Mouse (Mus musculus): ENCODE measurements around the gene Ptprk. TPM values are rescaled to one million over a fixed set of nuclear protein-coding genes. Genes with fewer than 3 reads are reported as not detected.

Ptprk gene
- polyA plus RNA-seq, 2 experiments, result 3.0 to 3.3 TPM

DNA sequence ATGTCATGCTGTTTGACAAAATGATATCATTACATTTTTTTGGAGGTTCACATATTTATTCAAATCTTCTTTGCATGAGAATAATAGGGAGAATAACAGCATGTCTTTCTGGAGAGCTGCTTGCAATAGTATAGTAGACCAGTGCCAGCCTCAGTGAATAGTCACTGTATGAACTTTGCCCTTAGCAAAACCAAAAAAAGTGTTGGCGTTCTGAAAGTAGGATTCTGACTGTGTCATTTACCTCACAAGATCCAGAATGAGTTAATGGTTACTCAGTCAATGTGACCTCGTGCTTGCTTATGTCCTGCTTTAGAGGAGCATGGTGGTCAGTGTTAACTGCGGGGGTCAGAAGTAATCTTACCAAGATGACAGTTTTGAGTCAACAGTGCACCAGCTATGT is 187.5 kb downstream of the Ptprk start:
- no peaks in the 10 kb centered on the region for H3K27me3 ChIP-seq (ENCODE audit: control insufficient read depth, insufficient read depth, low read length)
- TF ChIP-seq CTCF (IDR thresholded peaks at IDR 0.05; ENCODE audit: low read depth) (no peak), EP300 (IDR thresholded peaks at IDR 0.05; ENCODE audit: low read depth) (no peak)
- 0 out of 4 replicates have a peak, but pooled peaks cover 0 to 2% of the 10 kb centered on the region in 2 experiments for H3K4me1 ChIP-seq (replicated peaks; ENCODE audit: control insufficient read depth in 2 of 2, insufficient read depth in 2 of 2, low read length in 1 of 2)
- ATAC-seq (ENCODE audit: insufficient read depth), result no peak
- H3K9ac ChIP-seq (replicated peaks), result no peak overlapping the region
- H3K4me2 ChIP-seq (ENCODE audit: low read depth), result no peak overlapping the region
- WGBS (ENCODE audit: insufficient replicate concordance), result 56% methylated on average over 3 of the region's 3 CpGs
- H3K4me3 ChIP-seq (ENCODE audit: insufficient read depth in 1 of 2, low read depth in 2 of 2, low read length in 2 of 2), result no peak overlapping the region
- H3K27ac ChIP-seq, result no peak overlapping the region
- no peaks in the 10 kb centered on the region for H3K36me3 ChIP-seq (replicated peaks; ENCODE audit: control insufficient read depth, insufficient read depth, low read depth)
- DNase-seq (ENCODE audit: low read depth in 3 of 3, low spot score in 3 of 3), result peak in 1 of 3 experiments; percentile 4
- H3K9me3 ChIP-seq (ENCODE audit: control insufficient read depth, low read length), result no peaks in the 10 kb centered on the region

DNA sequence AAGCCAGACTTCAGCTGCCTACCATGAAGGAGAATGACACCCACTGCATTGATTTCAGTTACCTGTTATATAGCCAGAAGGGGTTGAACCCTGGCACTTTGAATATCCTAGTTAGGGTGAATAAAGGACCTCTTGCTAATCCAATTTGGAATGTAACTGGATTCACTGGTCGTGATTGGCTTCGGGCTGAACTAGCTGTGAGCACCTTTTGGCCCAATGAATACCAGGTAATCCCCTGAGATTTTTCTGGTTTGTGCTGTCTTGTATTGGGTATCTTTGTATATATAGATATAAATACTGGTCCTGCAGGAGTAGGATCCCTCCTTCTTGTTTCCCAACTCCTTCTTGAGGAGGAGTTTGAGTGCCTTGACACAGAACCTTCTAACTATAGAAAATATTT is 188.9 kb downstream of the Ptprk start:
- no peaks in the 10 kb centered on the region for H3K9me3 ChIP-seq (ENCODE audit: control insufficient read depth, low read length)
- no peak overlapping the region for H3K9ac ChIP-seq (replicated peaks)
- TF ChIP-seq CTCF (IDR thresholded peaks at IDR 0.05; ENCODE audit: low read depth) (no peak), EP300 (IDR thresholded peaks at IDR 0.05; ENCODE audit: low read depth) (no peak)
- no peak overlapping the region for H3K4me3 ChIP-seq (ENCODE audit: insufficient read depth in 1 of 2, low read depth in 2 of 2, low read length in 2 of 2)
- no peak overlapping the region for H3K27ac ChIP-seq
- no peak for DNase-seq (ENCODE audit: low read depth in 3 of 3, low spot score in 3 of 3)
- no peaks in the 10 kb centered on the region for H3K27me3 ChIP-seq (ENCODE audit: control insufficient read depth, insufficient read depth, low read length)
- H3K4me2 ChIP-seq (ENCODE audit: low read depth), result no peak overlapping the region
- WGBS (ENCODE audit: insufficient replicate concordance), result 78% methylated on average over 2 of the region's 2 CpGs
- no peaks in the 10 kb centered on the region for H3K4me1 ChIP-seq (replicated peaks; ENCODE audit: control insufficient read depth in 2 of 2, insufficient read depth in 2 of 2, low read length in 1 of 2)
- no peak for ATAC-seq (ENCODE audit: insufficient read depth)
- no peaks in the 10 kb centered on the region for H3K36me3 ChIP-seq (replicated peaks; ENCODE audit: control insufficient read depth, insufficient read depth, low read depth)

DNA sequence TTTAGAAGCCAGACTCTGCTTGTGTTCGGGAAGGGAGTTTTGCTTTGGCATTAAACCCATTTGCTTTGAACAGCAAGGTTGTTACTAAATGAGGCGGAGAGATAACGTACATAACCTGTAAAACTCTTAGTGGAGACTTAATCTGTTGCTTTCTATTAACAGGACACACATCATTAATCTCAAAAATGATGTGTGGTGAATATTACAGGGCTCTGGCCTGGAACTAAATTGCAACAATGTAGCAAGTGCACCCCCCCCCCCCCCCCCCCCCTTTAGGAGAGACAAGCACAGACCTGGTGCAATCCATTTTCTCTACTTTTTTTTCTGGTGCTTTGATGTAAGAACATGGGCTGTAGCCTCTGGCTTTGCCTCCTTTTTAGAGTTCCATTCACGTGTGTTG is 195.7 kb downstream of the Ptprk start:
- TF ChIP-seq CTCF (IDR thresholded peaks at IDR 0.05; ENCODE audit: low read depth) (no peak), EP300 (IDR thresholded peaks at IDR 0.05; ENCODE audit: low read depth) (no peak)

DNA sequence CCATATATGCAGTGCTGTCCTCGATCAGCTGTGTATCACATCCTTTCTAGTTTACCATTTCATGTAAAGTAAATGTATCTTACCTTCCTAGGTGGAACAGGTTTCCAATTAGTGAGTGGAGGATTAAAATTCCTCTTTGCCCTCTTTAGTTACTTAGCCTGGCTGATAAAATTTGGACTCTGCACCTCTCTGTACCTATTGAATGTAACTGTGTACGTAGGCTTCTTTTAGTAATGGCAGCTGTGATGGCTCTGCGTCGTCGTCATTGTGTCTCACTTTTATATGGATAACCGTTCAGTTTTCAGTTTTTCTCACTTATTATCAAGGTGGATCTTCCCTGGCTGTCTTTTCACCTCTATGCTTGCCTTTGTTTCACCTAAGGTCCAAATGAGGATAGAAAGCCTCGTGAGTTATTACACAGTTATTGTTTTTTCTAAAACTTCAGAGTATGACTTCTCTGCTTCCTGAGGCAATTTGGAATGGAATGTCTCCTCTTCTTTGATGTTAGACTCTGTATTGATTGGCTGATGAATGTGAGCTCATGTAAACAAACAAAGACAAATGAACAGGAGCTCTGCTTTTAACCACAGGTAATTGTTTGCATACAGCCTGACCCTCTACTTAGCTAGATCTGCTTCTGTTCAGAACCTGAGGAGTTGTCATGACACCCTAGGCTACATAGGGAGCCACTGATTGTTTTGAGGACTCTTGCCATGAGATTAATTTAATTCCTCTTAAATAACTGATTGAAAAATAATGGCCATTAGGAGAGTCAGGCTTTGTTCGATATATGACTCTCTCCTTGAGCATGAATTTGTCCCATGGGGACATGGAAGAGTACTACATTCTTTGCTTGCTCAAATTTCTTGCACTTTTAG is 197.3 kb downstream of the Ptprk start:
- ATAC-seq (ENCODE audit: insufficient read depth) (no peak), DNase-seq (ENCODE audit: low read depth in 3 of 3, low spot score in 3 of 3) (no peak)
- no peaks in the 10 kb centered on the region for H3K4me1 ChIP-seq (replicated peaks; ENCODE audit: control insufficient read depth in 2 of 2, insufficient read depth in 2 of 2, low read length in 1 of 2)
- TF ChIP-seq CTCF (IDR thresholded peaks at IDR 0.05; ENCODE audit: low read depth), result no peak
- TF ChIP-seq EP300 (IDR thresholded peaks at IDR 0.05; ENCODE audit: low read depth), result no peak
- H3K9me3 ChIP-seq (ENCODE audit: control insufficient read depth, low read length), result no peaks in the 10 kb centered on the region
- H3K36me3 ChIP-seq (replicated peaks; ENCODE audit: control insufficient read depth, insufficient read depth, low read depth), result no peaks in the 10 kb centered on the region
- no peak overlapping the region for H3K27ac ChIP-seq
- WGBS (ENCODE audit: insufficient replicate concordance), result 57% methylated on average over 8 of the region's 8 CpGs
- H3K27me3 ChIP-seq (ENCODE audit: control insufficient read depth, insufficient read depth, low read length), result no peaks in the 10 kb centered on the region
- no peak overlapping the region for H3K9ac ChIP-seq (replicated peaks)
- H3K4me2 ChIP-seq (ENCODE audit: low read depth), result no peak overlapping the region
- H3K4me3 ChIP-seq (ENCODE audit: insufficient read depth in 1 of 2, low read depth in 2 of 2, low read length in 2 of 2), result no peak overlapping the region

More for the DNA sequence above, 195.7 kb downstream of the Ptprk start:
- Histone ChIP-seq H3K27me3 (ENCODE audit: control insufficient read depth, insufficient read depth, low read length) (no peaks in the 10 kb centered on the region), H3K9ac (replicated peaks) (no peak overlapping the region), H3K9me3 (ENCODE audit: control insufficient read depth, low read length) (no peaks in the 10 kb centered on the region), H3K4me1 (replicated peaks; ENCODE audit: control insufficient read depth in 2 of 2, insufficient read depth in 2 of 2, low read length in 1 of 2) (no peaks in the 10 kb centered on the region), H3K27ac (no peak overlapping the region), H3K36me3 (replicated peaks; ENCODE audit: control insufficient read depth, insufficient read depth, low read depth) (no peaks in the 10 kb centered on the region), H3K4me2 (ENCODE audit: low read depth) (no peak overlapping the region), H3K4me3 (ENCODE audit: insufficient read depth in 1 of 2, low read depth in 2 of 2, low read length in 2 of 2) (no peak overlapping the region)
- DNase-seq (ENCODE audit: low read depth in 3 of 3, low spot score in 3 of 3) (no peak), ATAC-seq (ENCODE audit: insufficient read depth) (no peak)
- WGBS (ENCODE audit: insufficient replicate concordance), result 58% methylated on average over 4 of the region's 4 CpGs

DNA sequence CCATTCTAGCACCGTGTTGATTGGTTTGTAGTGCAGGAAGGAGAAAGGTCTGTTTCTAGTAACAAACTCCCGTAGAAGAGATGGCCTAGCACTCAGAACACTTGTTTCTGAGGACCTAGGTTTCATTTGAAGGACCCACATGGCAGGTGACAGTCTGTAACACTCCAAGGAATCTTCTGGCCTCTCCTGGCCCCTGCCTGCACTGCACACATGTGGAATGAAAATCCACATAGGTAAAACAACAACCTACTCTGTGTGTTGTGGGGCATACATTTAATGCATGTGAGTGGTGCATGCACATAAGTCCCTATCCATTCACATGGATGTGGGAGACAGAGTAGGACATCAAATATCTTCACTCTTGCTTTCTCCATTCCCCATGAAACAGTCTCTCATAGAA is 204.1 kb downstream of the Ptprk start:
- Histone ChIP-seq H3K27ac (no peak overlapping the region), H3K9me3 (ENCODE audit: control insufficient read depth, low read length) (no peaks in the 10 kb centered on the region), H3K36me3 (replicated peaks; ENCODE audit: control insufficient read depth, insufficient read depth, low read depth) (no peaks in the 10 kb centered on the region), H3K27me3 (ENCODE audit: control insufficient read depth, insufficient read depth, low read length) (no peaks in the 10 kb centered on the region), H3K9ac (replicated peaks) (no peak overlapping the region), H3K4me3 (ENCODE audit: insufficient read depth in 1 of 2, low read depth in 2 of 2, low read length in 2 of 2) (no peak overlapping the region), H3K4me1 (replicated peaks; ENCODE audit: control insufficient read depth in 2 of 2, insufficient read depth in 2 of 2, low read length in 1 of 2) (no peaks in the 10 kb centered on the region), H3K4me2 (ENCODE audit: low read depth) (no peak overlapping the region)
- TF ChIP-seq CTCF (IDR thresholded peaks at IDR 0.05; ENCODE audit: low read depth), result no peak
- TF ChIP-seq EP300 (IDR thresholded peaks at IDR 0.05; ENCODE audit: low read depth), result no peak
- WGBS (ENCODE audit: insufficient replicate concordance), result 52% methylated on average over 2 of the region's 2 CpGs
- DNase-seq (ENCODE audit: low read depth in 3 of 3, low spot score in 3 of 3), result no peak
- ATAC-seq (ENCODE audit: insufficient read depth), result no peak
